ENCODE assay signal across 8 mouse cellular contexts in genomic region chr5:75596211-75596610, GRCm38 (mm10). TPM values are rescaled to one million over a fixed set of nuclear protein-coding genes. Genes with fewer than 3 reads are reported as not detected.
DNase-seq lines count a peak whose midpoint lies in the region; ATAC-seq lines count a peak whose summit lies in the region.

No protein-coding gene starts in this region.

- no peak overlapping the region for H3K4me3 ChIP-seq in limb, embryonic 12.5 days (replicated peaks)

- H3K36me3 ChIP-seq in limb, embryonic 12.5 days: no peaks in the 10 kb centered on the region

- no peak overlapping the region for H3K27ac ChIP-seq in limb, embryonic 12.5 days

- H3K27me3 ChIP-seq in limb, embryonic 12.5 days: no peaks in the 10 kb centered on the region

- no peak overlapping the region for H3K9ac ChIP-seq in limb, embryonic 12.5 days (replicated peaks)

- DNase-seq in adrenal gland, adult 2 months: peak; percentile 40
- DNase-seq in adrenal gland, adult 18-20 months (ENCODE audit: low spot score in 2 of 2): no peak
- peak; percentile 44 for DNase-seq in retina, postnatal 1 day
- no peak for DNase-seq in retina, embryonic 14.5 days (ENCODE audit: low spot score)
- DNase-seq in c-Kit-positive CD71-positive TER-119-positive erythroid progenitor cells, embryonic 14.5 days (ENCODE audit: low spot score): no peak
- DNase-seq in thymus, postnatal 10 days (ENCODE audit: low spot score in 2 of 2): no peak
- no peak for DNase-seq in frontal cortex, postnatal 14 days (ENCODE audit: low spot score in 2 of 2)

- no peak for ATAC-seq in limb, embryonic 12.5 days (ENCODE audit: insufficient number of reproducible peaks, insufficient read depth, low FRiP score, low TSS enrichment, low read depth)

- no peaks in the 10 kb centered on the region for H3K9me3 ChIP-seq in limb, embryonic 12.5 days

- peak overlapping the region; percentile 24 for H3K4me2 ChIP-seq in limb, embryonic 12.5 days

- peaks cover 37% of the 10 kb centered on the region for H3K4me1 ChIP-seq in limb, embryonic 12.5 days (replicated peaks)

- 20% methylated on average over 14 of the region's 14 CpGs for WGBS in limb, embryonic 12.5 days

RNA-seq across cellular contexts. Expression of gene Kit, which starts 21.5 kb away (rescaled TPM):
- total RNA-seq in adrenal gland, adult 2 months (2021): 1 to 10 TPM; 2.2 to 3.8 TPM
- polyA plus RNA-seq in adrenal gland, adult 2 months (2012; rRNA removed): 2.4 and 3.0 TPM in 2 replicates
- 1 to 10 TPM; 2.7 to 3.8 TPM for total RNA-seq in adrenal gland, adult 18-20 months (2021)
- 14.4 and 15.0 TPM in 2 replicates for polyA plus RNA-seq in limb, embryonic 12.5 days (2016; fragmentation: Nextera tagmentation; extraction: Ambion mirVana)

Comparison
In these comparisons a context has a peak if more than half of its experiments do, and no peak if none do; other contexts are left out.
1. DNase-seq: peak in adrenal gland, adult 2 months (single experiment) and retina, postnatal 1 day (single experiment); none in adrenal gland, adult 18-20 months (0 of 2), retina, embryonic 14.5 days (single experiment), c-Kit-positive CD71-positive TER-119-positive erythroid progenitor cells, embryonic 14.5 days (single experiment), thymus, postnatal 10 days (0 of 2) and frontal cortex, postnatal 14 days (0 of 2).